Mouse (Mus musculus) ES-Bruce4 (cell line): ENCODE measurements around the gene Hibch.

Experiments
- CTCF ChIP-seq: IDR thresholded peaks from one replicate; pipeline ENCODE4 v1.8.1; 2011; ENCODE audit warnings: low read depth, low read length
- POLR2A ChIP-seq: IDR thresholded peaks from one replicate; pipeline ENCODE4 v1.8.1; 2011; ENCODE audit warnings: low read length; ENCODE audit not compliant: insufficient read depth

- TF ChIP-seq CTCF = no peak
- no peak for TF ChIP-seq POLR2A
These were observed 108.0 kb downstream of the Hibch start for GRCm38 (mm10) chr1:52952551-52953397.
